Mouse (Mus musculus) thymus, adult 2 months (tissue): ENCODE measurements at regions not wholly inside any gene's neighbourhood (a gene's known extent, or its start where the extent isn't known, plus 50 kb on each side); places are given as distances from the start of the nearest gene placed in this dataset.

Experiments
- CTCF ChIP-seq: fragments of 200-500 bp; IDR thresholded peaks from 2 replicates; pipeline ENCODE4 v1.5.1; 2012; ENCODE audit warnings: mild to moderate bottlenecking, control low read depth, low read length, moderate library complexity, borderline replicate concordance; ENCODE audit not compliant: control insufficient read depth, poor library complexity, insufficient read depth; ENCODE audit errors: extremely low read depth
- POLR2A ChIP-seq: fragments of 200-500 bp; IDR thresholded peaks from 2 replicates; pipeline ENCODE4 v1.6.1; 2012; ENCODE audit warnings: mild to moderate bottlenecking, low read length, control low read depth, moderate library complexity; ENCODE audit not compliant: control insufficient read depth, poor library complexity, insufficient read depth; ENCODE audit errors: extremely low read depth

GRCm38 (mm10) chr3:70250733-70251132 is 243.3 kb downstream of the Otol1 start:
- TF ChIP-seq POLR2A (no peak), CTCF (no peak)
